Mouse (Mus musculus): ENCODE data around the gene Zswim1. TPM values are rescaled to one million over a fixed set of nuclear protein-coding genes. Genes with fewer than 3 reads are reported as not detected.

Gene Zswim1
- 1 to 10 TPM; 3.0 to 4.6 TPM for total RNA-seq (2021)
- long read RNA-seq, experiment 1, transcript Zswim1-201 (2 exons, 2,705 nt) = major isoform, 6 of 7 reads
- long read RNA-seq, experiment 1, partial matches to known transcripts = 0 of 7 reads
- long read RNA-seq, experiment 1, other reads (novel, unspliced or antisense) = 1 of 7 reads
- long read RNA-seq, experiment 2, transcript Zswim1-201 (2 exons, 2,705 nt) = major isoform, 6 of 7 reads
- long read RNA-seq, experiment 2, partial matches to known transcripts = 0 of 7 reads
- long read RNA-seq, experiment 2, other reads (novel, unspliced or antisense) = 1 of 7 reads

DNA sequence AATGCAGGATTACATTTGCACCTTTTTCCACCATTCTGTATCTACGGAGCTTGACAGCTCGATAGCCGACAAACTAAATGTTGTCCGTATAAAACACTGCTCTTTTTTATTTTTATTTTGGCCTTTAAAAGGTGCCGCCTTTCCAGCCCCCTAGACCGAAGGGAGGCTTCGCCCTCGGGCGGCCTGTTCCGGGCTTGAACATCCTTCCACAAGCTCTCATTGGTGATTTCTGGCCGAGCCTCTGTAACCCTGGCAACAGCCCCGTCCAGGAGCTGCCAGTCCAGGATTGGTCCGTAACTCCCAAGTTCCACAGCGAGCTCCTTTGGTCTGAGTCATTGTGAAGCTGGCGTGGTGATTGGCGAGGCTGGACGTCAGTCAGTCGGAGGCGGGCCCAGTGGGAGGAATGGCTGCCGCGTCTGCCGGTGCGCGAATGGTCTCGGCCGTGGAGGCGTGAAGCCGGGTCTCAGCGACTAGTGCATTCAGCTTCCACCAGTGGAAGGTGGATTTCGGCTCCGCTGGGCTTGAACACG, at the start of gene Zswim1:
Gene Zswim1 (plus strand): TSS at position 51 of the 530 bp plus-strand sequence.
- intact Hi-C loops (cut with DNase I) = loop anchor here (10.0 kb wide), 1 partner anchor 212 kb away; the partner anchor contains the start of gene Ncoa5
- peak; percentile 100 for DNase-seq

DNA sequence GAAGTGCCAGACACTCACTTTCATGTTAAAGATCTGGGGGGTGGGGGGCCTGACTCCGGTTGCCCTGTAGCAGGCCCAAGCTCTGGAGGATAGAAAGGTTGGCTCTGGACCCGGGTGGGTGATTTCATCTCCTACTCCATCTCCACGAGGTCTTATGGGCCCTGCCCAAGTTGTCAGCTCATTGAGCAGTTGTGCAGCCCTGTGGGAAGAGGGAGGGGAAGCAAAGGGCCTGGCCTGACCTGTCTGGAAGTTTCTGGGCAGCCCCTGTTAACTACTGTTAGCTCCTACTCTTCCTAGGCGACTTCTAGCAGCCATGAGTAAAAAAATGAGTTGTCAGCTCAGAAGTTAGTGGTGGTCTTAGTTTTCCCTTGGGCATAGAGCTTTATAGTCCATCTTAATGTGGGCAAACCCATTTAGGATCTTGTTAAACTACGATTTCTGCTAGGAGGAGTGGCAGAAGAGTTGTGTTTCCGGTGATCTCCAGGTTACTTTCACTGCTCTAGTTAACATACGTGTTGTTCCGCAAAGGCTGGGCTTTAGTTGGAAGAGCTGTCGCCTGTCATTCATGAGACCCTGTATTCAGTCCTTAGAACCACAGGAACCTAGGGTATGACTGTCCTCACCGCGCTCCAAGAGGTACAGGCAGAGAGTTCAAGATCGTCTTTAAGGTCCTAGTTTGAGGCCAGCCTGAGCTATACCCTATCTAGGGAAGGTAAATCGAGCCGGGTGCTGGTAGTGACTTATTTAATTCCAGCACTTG, 49.1 kb upstream of the Zswim1 start:
- intact Hi-C loops (cut with DNase I) = no loop called here
- peak in 1 of 2 experiments; percentile 27 for DNase-seq

DNA sequence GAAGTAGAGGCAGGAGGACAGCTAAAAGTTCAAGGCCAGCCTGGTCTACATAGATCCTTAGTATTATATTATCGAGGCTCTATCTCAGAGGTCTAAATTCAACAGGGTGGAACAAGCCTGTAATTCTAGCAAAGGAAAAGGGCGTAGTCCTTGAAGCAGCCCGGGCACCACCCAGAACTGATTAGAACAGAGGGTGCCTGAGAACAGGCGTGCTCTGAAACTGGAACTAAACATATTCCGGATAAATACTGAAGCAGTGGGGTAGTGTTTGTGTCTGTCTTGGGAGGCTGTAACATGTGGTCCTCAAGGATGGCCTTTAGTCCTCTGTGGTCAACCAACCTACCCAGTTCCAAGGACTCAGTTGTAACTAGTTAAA, 48.5 kb upstream of the Zswim1 start:
- intact Hi-C loops (cut with DNase I) = no loop called here
- DNase-seq = no peak

DNA sequence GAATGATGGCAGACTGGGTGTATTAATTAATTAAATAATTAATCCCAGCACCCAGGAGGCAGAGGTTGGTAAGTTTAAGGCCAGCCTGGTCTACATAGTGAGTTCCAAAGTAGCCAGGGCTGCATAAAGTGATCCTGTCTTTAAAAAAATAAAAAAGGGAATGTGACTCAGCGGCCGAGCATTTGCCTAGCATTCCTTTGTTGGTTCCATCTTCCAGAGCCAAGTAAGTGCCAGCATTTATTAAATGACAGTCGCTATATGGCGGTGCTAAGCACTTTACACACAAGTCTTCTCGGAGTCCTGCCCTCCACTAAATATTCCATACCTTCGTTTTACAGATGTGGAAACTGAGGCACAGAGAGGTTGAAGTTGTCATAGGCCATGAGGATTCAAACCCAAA, 46.4 kb upstream of the Zswim1 start:
- no peak for DNase-seq
- intact Hi-C loops (cut with DNase I) = no loop called here

DNA sequence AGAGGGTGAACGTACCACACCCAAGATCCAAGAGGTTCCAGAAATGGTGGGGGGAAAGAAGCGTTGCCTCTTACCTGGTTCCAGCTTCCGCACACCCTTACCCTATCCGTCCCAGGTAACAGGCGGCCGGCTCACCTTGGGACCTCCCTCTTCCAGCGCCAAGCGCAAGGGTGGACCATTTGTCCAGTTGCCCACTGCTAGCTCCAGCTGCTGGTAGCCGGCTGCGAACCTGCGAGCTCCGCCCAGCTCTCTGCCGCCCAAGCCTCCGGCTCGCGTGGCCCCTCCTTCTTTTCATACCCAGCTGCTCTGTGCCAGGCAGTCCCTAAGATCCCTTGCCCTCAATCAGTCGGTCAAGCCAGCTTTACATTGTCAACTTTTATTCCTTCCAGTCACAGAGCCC, 45.7 kb upstream of the Zswim1 start:
- intact Hi-C loops (cut with DNase I) = no loop called here
- no peak for DNase-seq

DNA sequence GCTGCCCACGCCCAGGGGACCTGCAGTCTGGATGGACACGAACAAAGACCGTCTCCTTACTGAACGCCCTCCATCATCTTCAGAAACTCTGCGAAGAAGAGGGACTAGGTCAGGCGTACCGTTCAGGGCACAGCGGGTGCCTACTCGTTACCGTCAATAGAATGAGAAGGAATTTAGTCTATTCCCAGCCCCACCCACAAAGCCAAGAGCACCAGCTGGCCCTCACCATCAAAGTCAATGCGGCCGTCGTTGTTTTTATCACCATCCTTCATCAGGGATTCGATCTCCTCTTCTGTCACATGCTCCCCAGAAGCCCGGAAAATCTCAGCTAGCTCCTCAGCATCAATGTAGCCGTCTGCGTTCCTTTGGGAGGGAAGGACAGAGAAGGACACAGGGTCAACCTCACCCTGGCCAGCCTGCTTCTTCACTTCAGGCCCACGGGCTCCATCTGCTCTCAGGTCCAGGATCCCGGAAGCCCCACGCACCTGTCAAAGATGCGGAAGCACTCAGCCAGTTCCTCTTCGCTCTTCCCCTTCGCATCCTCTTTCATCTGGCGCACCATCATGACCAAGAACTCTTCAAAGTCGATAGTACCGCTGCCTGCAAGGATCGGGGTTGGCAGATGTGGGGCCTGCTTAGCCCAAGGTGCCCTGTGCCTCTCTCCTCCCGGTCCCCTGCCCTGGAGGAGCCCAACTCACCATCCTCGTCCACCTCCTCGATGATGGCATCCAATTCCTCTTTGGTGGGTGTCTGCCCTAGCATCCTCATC, 45.1 kb upstream of the Zswim1 start:
- intact Hi-C loops (cut with DNase I) = no loop called here
- DNase-seq = peak in 1 of 2 experiments; percentile 18

DNA sequence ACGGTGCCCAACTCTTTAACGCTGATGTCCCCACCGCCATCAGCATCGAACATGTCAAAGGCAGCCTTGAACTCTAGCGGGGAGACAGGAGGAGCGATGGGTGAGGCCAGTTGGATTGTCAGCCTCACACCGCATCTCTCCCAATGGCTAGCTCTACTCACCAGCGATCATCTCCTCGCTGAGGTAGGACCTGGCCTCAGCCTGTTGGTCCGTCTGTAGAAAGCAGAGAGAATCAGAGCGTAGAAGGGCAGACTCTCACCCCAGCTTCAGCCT, 44.5 kb upstream of the Zswim1 start:
- intact Hi-C loops (cut with DNase I) = no loop called here

DNA sequence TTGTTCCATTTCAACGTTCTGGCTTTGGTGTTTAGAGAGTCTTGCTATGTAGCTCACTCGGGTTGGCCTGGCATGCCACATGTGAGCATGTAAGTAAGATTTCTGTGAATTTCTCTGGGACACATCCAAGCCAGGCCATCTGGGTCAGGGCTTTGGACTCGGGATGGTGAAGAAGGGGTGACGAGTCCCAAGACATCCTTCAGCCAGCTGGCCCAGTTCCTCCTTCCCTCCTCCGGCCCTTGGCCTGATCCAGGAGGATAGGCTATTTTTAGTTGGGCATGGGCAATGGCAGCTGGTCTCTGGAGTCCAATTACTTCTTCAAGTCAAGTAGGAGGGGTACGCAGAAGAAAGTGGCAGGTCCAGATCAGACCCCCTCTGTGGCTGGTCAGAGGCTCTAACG, 43.7 kb upstream of the Zswim1 start:
- intact Hi-C loops (cut with DNase I) = no loop called here
- peak; percentile 49 to 67 for DNase-seq

More for the DNA sequence above, 44.5 kb upstream of the Zswim1 start:
- peak in 1 of 2 experiments; percentile 17 for DNase-seq

DNA sequence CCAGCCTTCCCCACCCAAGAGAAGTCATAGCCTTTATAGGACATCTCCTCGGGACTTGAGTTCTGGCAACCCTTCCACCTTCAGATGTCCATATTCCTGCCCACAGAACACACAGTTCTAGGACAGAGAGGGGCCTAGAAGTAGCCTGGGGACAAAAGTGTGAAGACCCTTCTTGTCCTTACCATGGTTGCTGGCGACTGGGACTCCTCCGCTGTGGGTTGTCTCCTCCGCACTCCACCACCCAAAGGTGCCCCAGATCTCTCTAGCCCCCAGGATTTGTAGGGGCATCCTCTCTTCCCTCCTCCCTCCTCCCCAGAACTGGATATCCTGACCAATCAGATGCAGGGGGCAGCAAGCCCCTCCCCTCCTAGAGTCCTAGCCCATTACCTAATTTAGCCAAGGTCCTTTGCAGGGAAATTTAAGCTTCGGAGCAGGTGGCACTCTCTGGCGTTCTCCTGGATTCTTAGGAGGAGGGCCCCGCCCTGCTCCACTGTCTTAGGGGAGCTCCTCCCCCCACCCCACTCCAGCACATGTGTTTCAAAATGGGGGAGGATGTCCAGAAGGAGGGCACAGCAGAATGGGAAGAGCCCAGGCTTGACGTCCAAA, 42.9 kb upstream of the Zswim1 start, which contains the start of gene Tnnc2:
Gene Tnnc2 (minus strand): TSS at position 487 of the 606 bp plus-strand sequence.
- DNase-seq = peak in 1 of 2 experiments; percentile 54
- intact Hi-C loops (cut with DNase I) = no loop called here

DNA sequence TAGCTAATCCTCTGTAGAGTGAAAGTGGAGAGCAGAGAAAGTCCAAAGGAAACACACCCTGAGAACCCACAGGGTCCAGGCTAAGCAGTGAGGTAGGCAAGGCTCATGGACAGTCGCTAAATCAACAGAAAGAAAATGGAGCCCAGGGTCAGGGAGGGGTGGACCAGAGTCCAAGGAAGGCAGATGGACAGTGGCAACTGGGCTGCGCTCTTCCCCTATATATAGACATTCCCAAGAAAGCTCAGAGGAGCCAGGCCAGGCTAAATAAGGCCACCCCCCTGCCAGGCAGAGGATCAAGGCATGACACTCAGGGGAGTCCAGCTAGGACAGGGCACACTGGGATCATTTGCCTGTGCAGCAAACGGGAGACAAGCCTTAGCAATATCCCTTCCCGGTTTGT, 40.6 kb upstream of the Zswim1 start:
- intact Hi-C loops (cut with DNase I) = no loop called here
- DNase-seq = peak in 1 of 2 experiments; percentile 59

DNA sequence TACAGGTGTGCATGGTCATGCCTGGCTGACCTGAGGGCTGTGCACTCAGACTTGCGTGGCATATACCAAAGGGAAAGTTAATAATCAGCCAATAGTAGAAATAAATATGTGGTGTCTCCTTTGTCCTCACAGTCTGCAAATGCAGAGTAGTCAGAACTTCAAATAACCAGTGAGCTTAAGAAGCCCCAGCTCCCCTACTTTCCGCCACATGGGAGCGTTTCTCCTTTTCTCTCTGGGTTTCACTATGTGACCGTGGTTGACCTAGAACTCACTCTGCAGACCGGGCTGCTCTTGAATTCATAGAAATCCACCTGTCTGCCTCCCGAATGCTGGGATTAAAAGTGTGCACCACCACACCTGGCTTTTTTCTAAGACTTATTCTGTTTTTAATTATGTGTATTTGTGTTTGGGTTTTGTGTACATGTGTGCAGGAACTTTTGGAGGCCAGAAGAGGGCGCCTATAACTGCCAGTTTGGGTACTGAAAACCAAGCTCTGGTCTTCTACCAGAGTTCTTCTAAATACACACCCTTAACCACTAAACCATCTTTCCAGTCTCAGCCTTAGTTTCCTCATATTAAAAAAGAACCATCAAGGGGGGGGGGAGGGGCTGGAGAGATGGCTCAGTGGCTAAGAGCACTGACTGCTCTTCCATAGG, 38.4 kb upstream of the Zswim1 start:
- intact Hi-C loops (cut with DNase I) = no loop called here

DNA sequence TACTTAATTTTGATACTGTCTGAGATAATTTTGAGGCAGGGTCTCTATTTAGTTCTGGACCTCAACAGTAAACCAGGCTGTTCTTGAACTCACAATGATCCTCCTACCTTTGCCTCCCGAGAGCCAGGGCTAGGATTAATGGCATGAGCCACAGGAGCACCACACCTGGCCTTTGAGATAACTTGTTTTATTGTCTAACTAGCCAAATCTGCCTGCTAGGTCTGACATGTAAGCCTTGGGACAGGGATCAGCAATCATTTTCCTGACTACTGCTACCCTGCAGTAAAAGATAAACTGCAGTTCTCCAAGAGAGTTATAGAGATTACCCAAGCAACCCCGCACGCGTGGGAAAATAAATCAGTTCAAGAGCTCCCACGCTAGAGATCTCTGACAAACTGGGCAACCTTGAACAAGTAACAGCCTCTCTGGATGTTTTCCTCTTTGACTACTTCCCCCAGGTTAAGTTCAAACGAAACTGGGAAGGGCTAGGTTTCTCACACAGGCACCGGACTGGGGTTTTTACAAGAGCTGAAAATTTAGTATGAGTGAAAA, 37.5 kb upstream of the Zswim1 start:
- intact Hi-C loops (cut with DNase I) = no loop called here
- DNase-seq = no peak

More for the DNA sequence above, 38.4 kb upstream of the Zswim1 start:
- no peak for DNase-seq

DNA sequence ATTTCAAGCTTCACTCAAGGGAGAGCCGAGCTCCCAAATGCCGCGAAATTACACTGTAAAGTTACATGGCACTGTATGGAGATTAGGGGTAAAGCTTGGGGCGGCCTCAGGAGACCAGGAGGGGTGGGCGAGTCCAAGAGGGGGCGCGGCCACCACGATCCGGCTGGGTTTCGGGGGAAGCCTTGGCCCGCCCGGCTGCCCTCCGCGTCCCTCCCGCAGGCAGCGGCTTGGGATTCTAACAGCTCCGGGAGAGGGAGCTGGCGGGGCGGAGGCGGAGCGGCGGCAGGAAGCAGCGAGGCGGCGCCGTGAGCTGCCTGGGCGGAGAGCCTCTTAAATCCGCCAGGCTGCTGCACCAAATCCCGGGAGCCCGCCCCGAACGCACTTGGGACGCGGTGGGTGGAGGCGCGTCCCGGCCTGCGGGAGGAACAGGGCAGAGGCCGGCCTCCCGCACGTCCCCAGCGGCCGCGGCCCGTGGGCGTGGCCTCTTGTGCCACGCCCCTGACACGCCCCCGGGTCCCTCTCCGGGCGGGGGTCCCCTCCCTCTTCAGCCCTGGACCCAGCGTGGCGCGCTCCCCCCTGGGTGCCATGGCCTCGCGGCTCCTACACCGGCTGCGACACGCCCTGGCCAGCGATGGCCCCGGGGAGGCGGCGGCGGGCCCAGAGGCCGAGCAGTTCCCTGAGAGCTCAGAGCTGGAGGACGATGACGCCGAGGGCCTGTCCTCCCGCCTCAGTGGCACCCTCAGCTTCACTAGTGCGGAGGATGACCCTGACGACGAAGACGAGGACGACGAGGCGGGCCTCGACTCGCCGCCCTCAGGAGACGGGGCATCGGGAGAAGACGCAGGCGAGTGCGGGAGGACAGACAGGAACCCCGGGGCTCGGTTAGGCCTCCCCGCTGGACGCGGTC, 36.8 kb upstream of the Zswim1 start, which contains the start of gene Snx21:
Gene Snx21 (plus strand): TSS at position 343 of the 907 bp plus-strand sequence.
- intact Hi-C loops (cut with DNase I) = no loop called here
- DNase-seq = peak; percentile 86 to 91

DNA sequence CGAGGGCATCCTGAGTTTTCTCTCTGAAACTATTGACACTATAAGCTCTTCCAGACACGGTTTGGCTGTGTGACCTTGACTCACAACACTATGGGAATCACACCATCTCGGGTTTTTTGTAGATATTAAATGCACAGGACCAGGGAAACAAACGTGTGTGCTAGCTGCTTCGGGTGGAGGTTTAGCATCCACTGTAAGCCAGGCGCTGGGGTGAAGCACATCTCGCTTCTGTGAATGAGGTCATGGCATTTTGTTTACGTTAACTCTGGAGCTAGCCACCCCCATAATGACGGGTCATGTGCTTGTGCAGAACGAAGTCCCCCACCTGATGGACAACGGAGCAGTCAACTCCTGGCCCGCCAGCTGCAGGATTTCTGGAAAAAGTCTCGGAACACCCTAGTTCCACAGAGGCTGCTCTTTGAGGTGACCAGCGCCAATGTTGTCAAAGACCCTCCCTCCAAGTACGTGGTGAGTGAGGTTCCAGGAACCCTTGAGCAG, 36.0 kb upstream of the Zswim1 start:
- DNase-seq = no peak
- intact Hi-C loops (cut with DNase I) = no loop called here

DNA sequence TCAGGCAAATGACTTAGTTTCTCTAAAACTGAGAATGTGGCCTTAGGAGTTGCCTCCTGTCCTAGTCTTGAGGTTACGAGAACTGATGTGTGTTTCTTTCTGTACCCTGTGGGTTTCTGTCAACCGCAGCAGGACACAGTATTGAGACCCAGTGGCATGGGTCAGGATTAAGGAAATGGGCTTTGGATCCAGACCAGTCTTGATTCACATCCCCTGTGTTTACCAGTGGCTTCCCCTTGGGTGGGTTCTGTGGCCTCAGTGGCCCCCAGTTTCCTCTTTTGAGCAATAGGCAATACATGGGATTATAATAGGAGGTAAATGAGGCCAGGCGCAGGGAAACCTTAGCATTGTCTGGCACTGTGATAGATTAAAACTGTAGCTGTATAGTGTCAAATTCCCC, 35.5 kb upstream of the Zswim1 start:
- intact Hi-C loops (cut with DNase I) = no loop called here
- DNase-seq = no peak

DNA sequence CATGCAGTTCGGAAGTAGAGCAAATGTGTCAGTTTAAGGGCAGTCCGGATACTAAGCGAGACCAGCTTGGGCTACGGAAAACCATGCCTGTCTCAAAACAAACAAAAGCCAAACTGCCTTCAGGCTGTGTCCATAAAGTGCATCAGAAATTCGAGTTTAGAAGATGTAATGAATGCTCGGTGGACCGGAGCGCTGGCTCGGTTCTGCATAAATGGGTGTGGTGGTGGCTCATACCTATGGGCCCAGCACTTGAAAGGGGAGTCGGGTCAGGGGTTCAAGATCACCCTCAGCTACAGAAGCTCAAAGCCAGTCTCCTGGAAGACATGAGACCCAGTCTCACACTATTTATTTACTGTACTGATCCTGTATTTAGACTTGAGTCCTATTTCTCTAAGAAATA, 34.7 kb upstream of the Zswim1 start:
- intact Hi-C loops (cut with DNase I) = no loop called here
- DNase-seq = no peak

DNA sequence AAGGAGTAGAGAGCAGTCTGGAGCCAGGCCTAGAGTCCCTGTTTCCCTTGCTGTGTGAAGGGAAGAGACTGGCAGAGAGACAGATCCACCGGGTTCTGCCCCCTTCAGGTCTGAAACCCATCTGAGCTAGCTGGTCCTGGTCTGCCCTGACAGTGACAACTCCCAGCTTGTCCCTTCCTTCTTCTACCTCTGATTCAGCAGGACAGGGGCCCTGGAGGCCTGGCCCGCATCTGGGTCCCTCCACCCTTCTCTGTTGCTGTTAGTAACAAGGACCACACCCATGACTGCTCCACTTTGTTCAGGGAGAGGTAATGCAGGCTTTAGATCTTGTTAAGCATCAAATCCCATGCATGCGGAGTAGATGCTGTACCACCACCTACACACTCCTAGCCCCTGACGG, 34.1 kb upstream of the Zswim1 start:
- no peak for DNase-seq
- intact Hi-C loops (cut with DNase I) = no loop called here

DNA sequence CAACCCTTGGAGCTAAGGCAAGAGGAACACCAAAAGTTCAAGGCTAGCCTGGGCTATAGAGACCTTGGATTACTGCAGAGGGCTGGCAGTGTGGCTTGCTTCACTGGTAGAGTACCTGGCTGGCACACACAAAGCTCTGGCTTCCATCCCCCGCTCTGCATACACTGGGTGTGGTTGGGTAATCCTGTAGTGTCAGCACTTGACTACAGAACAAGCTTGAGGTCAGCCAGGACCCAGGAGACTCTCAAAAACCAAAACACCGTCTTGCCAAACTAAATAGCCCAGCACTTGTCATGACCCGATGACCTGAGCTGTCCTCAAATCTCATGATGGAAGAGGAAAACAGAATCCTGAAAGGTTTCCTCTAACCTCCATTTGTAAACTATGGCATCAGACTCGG, 32.0 kb upstream of the Zswim1 start:
- intact Hi-C loops (cut with DNase I) = no loop called here
- DNase-seq = peak in 1 of 2 experiments; percentile 34
